Mouse (Mus musculus) MEL-GATA-1-ER (cell line): Measurements from ENCODE around the gene Taar6.

Experiments used
- DNase-seq: peaks from one replicate; pipeline ENCODE4 v3.0.0-alpha.2; 2012; ENCODE audit warnings: low read depth; ENCODE audit errors: extremely low read depth

The Taar6 gene

GRCm38 (mm10) chr10:23937613-23938012, 47.8 kb downstream of the Taar6 start:
- DNase-seq = no peak
